Mouse (Mus musculus): Measurements from ENCODE around the gene Snrpf. TPM values are rescaled to one million over a fixed set of nuclear protein-coding genes. Genes with fewer than 3 reads are reported as not detected.

Snrpf gene
- total RNA-seq (2021) = 1 to 10 TPM; 8.0 to 8.7 TPM
- long read RNA-seq, experiment 1, transcript Snrpf-201 (4 exons, 861 nt) = major isoform, 88 of 121 reads
- long read RNA-seq, experiment 1, partial matches to known transcripts = 33 of 121 reads
- long read RNA-seq, experiment 1, other reads (novel, unspliced or antisense) = 0 of 121 reads
- long read RNA-seq, experiment 2, transcript Snrpf-201 (4 exons, 861 nt) = major isoform, 41 of 51 reads
- long read RNA-seq, experiment 2, partial matches to known transcripts = 4 of 51 reads
- long read RNA-seq, experiment 2, other reads (novel, unspliced or antisense) = 6 of 51 reads

- peak; percentile 85 for DNase-seq
Measured at GRCm38 (mm10) chr10:93589281-93589848, at the start of gene Snrpf. TSS of gene Snrpf (minus strand) at chr10:93589706.

GRCm38 (mm10) chr10:93635941-93636340, 46.4 kb upstream of the Snrpf start:
- no peak for DNase-seq

GRCm38 (mm10) chr10:93633971-93634370, 44.5 kb upstream of the Snrpf start:
- DNase-seq = no peak

GRCm38 (mm10) chr10:93633563-93633962, 44.1 kb upstream of the Snrpf start:
- DNase-seq = no peak

GRCm38 (mm10) chr10:93632086-93632485, 42.6 kb upstream of the Snrpf start:
- DNase-seq = no peak

- no peak for DNase-seq
Measured at GRCm38 (mm10) chr10:93630310-93630709, 40.8 kb upstream of the Snrpf start.

GRCm38 (mm10) chr10:93624151-93624550, 34.6 kb upstream of the Snrpf start:
- DNase-seq = no peak

- no peak for DNase-seq
Measured at GRCm38 (mm10) chr10:93623725-93624124, 34.2 kb upstream of the Snrpf start.

- peak; percentile 28 for DNase-seq
Measured at GRCm38 (mm10) chr10:93620438-93621179, 31.1 kb upstream of the Snrpf start.

- no peak for DNase-seq
Measured at GRCm38 (mm10) chr10:93614850-93615249, 25.3 kb upstream of the Snrpf start.

- DNase-seq = no peak
Measured at GRCm38 (mm10) chr10:93611419-93612007, 22.0 kb upstream of the Snrpf start.

GRCm38 (mm10) chr10:93610896-93611295, 21.4 kb upstream of the Snrpf start:
- DNase-seq = no peak

- DNase-seq = no peak
Measured at GRCm38 (mm10) chr10:93609236-93609635, 19.7 kb upstream of the Snrpf start.

GRCm38 (mm10) chr10:93608051-93608450, 18.5 kb upstream of the Snrpf start:
- DNase-seq = no peak

- no peak for DNase-seq
Measured at GRCm38 (mm10) chr10:93606326-93606725, 16.8 kb upstream of the Snrpf start.

GRCm38 (mm10) chr10:93603256-93603655, 13.8 kb upstream of the Snrpf start:
- no peak for DNase-seq

- no peak for DNase-seq
Measured at GRCm38 (mm10) chr10:93602309-93602708, 12.8 kb upstream of the Snrpf start.

GRCm38 (mm10) chr10:93596641-93597040, 7.1 kb upstream of the Snrpf start:
- no peak for DNase-seq

- DNase-seq = no peak
Measured at GRCm38 (mm10) chr10:93595831-93596230, 6.3 kb upstream of the Snrpf start.

- peak; percentile 68 for DNase-seq
Measured at GRCm38 (mm10) chr10:93594022-93594482, 4.5 kb upstream of the Snrpf start.

- DNase-seq = no peak
Measured at GRCm38 (mm10) chr10:93592456-93592855, 3.0 kb upstream of the Snrpf start.

- DNase-seq = no peak
Measured at GRCm38 (mm10) chr10:93588796-93589195, 710 bp downstream of the Snrpf start.
